ENCODE assay signal across 9 mouse cellular contexts in the genomic region with DNA sequence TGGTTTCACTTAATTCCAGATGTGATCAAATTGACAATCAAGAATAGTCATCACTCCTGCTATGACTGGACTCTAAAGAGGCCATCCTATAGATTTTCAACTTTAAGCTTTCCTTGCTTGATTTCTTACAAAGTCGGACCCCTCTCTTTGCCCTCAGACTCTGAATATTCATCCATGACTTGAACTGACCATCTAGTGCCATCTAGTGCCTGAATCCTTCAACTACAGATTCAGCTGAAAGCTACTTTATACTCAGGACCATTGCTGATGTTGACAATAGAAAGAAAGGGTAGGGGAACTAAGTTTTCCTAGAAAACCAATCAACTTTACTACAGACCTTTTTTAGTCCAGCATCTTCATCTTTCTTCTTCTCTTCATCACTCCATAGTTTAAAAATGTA.
A peak's percentile ranks its signal among the peaks of the same experiment; 100 is the strongest.
DNase-seq lines count a peak whose midpoint lies in the region; ATAC-seq and TF ChIP-seq lines count a peak whose summit lies in the region.
"Had no signal": no experiment of that assay in that cellular context is flagged by ENCODE, and none has a peak within 500 bp of the region (broad histone marks: within the 10 kb centered on the region; RNA-seq: fewer than 3 reads in every experiment).

No protein-coding gene starts in this region.

- H3K4me3 ChIP-seq in hindbrain, embryonic 14.5 days (replicated peaks; ENCODE audit: low read length), result no peak overlapping the region
- no peak overlapping the region for H3K4me3 ChIP-seq in hindbrain, embryonic 13.5 days
- H3K4me3 ChIP-seq in lung, embryonic 14.5 days (ENCODE audit: low read depth, low read length), result no peak overlapping the region
- no peak overlapping the region for H3K4me3 ChIP-seq in midbrain, embryonic 15.5 days
- no peak overlapping the region for H3K4me3 ChIP-seq in heart, embryonic 10.5 days
- H3K4me3 ChIP-seq: embryonic facial prominence, embryonic 15.5 days had no signal

- no peaks in the 10 kb centered on the region for H3K4me1 ChIP-seq in hindbrain, embryonic 14.5 days (replicated peaks; ENCODE audit: control insufficient read depth, insufficient read depth, low read length)
- no peaks in the 10 kb centered on the region for H3K4me1 ChIP-seq in hindbrain, embryonic 13.5 days (replicated peaks)
- no peaks in the 10 kb centered on the region for H3K4me1 ChIP-seq in lung, embryonic 14.5 days (ENCODE audit: insufficient read depth)
- H3K4me1 ChIP-seq in midbrain, embryonic 15.5 days, result no peaks in the 10 kb centered on the region
- H3K4me1 ChIP-seq in heart, embryonic 10.5 days, result no peaks in the 10 kb centered on the region
- H3K4me1 ChIP-seq: embryonic facial prominence, embryonic 15.5 days had no signal

- no peak overlapping the region for H3K27ac ChIP-seq in hindbrain, embryonic 14.5 days
- H3K27ac ChIP-seq in hindbrain, embryonic 13.5 days, result no peak overlapping the region
- H3K27ac ChIP-seq in lung, embryonic 14.5 days (ENCODE audit: low read depth), result no peak overlapping the region
- H3K27ac ChIP-seq in midbrain, embryonic 15.5 days, result no peak overlapping the region
- no peak overlapping the region for H3K27ac ChIP-seq in heart, embryonic 10.5 days
- H3K27ac ChIP-seq: embryonic facial prominence, embryonic 15.5 days had no signal

- ATAC-seq in hindbrain, embryonic 14.5 days (ENCODE audit: low FRiP score), result peak; percentile 76
- ATAC-seq in hindbrain, embryonic 13.5 days (ENCODE audit: low FRiP score), result no peak
- no peak for ATAC-seq in lung, embryonic 14.5 days (ENCODE audit: insufficient read depth)
- ATAC-seq in midbrain, embryonic 15.5 days (replicated peaks), result peak; percentile 50; the same call in 1 of the 2 replicates

- 22% methylated on average over 1 of the region's 1 CpGs for WGBS in hindbrain, embryonic 14.5 days
- WGBS in hindbrain, embryonic 13.5 days, result 21% methylated on average over 1 of the region's 1 CpGs
- 10% methylated on average over 1 of the region's 1 CpGs for WGBS in lung, embryonic 14.5 days
- WGBS in midbrain, embryonic 15.5 days, result 15% methylated on average over 1 of the region's 1 CpGs
- 26% methylated on average over 1 of the region's 1 CpGs for WGBS in heart, embryonic 10.5 days

- peak; percentile 67 for TF ChIP-seq CTCF in lung, embryonic 14.5 days (IDR thresholded peaks at IDR 0.05; ENCODE audit: low read depth)

- no peak overlapping the region for H3K9ac ChIP-seq in hindbrain, embryonic 14.5 days
- no peak overlapping the region for H3K9ac ChIP-seq in hindbrain, embryonic 13.5 days
- H3K9ac ChIP-seq in lung, embryonic 14.5 days, result no peak overlapping the region
- H3K9ac ChIP-seq in midbrain, embryonic 15.5 days, result no peak overlapping the region
- H3K9ac ChIP-seq: embryonic facial prominence, embryonic 15.5 days had no signal

- peak; percentile 78 for DNase-seq in hindbrain, embryonic 14.5 days (ENCODE audit: low spot score)
- peak; percentile 79 for DNase-seq in lung, embryonic 14.5 days
- no peak for DNase-seq in lung, adult 18-20 months
- DNase-seq in embryo, embryonic 11 days, result peak; percentile 63
- DNase-seq in heart, embryonic 10.5 days (ENCODE audit: low spot score), result no peak
- DNase-seq: adrenal gland, postnatal 25 days had no signal

- H3K36me3 ChIP-seq in hindbrain, embryonic 14.5 days (replicated peaks; ENCODE audit: control insufficient read depth, insufficient read depth), result no peaks in the 10 kb centered on the region
- H3K36me3 ChIP-seq in hindbrain, embryonic 13.5 days, result no peaks in the 10 kb centered on the region
- H3K36me3 ChIP-seq in lung, embryonic 14.5 days (ENCODE audit: insufficient read depth), result no peaks in the 10 kb centered on the region
- no peaks in the 10 kb centered on the region for H3K36me3 ChIP-seq in midbrain, embryonic 15.5 days (replicated peaks)
- no peaks in the 10 kb centered on the region for H3K36me3 ChIP-seq in heart, embryonic 10.5 days
- H3K36me3 ChIP-seq: embryonic facial prominence, embryonic 15.5 days had no signal

- H3K9me3 ChIP-seq in hindbrain, embryonic 14.5 days (ENCODE audit: control insufficient read depth, low read length), result no peaks in the 10 kb centered on the region
- no peaks in the 10 kb centered on the region for H3K9me3 ChIP-seq in hindbrain, embryonic 13.5 days
- H3K9me3 ChIP-seq in lung, embryonic 14.5 days (ENCODE audit: low read depth, low read length), result no peaks in the 10 kb centered on the region
- no peaks in the 10 kb centered on the region for H3K9me3 ChIP-seq in midbrain, embryonic 15.5 days
- no peaks in the 10 kb centered on the region for H3K9me3 ChIP-seq in heart, embryonic 10.5 days
- H3K9me3 ChIP-seq: embryonic facial prominence, embryonic 15.5 days had no signal

- no peak overlapping the region for H3K4me2 ChIP-seq in hindbrain, embryonic 14.5 days (replicated peaks)
- H3K4me2 ChIP-seq in hindbrain, embryonic 13.5 days, result no peak overlapping the region
- no peak overlapping the region for H3K4me2 ChIP-seq in lung, embryonic 14.5 days
- H3K4me2 ChIP-seq in midbrain, embryonic 15.5 days, result no peak overlapping the region
- H3K4me2 ChIP-seq: embryonic facial prominence, embryonic 15.5 days had no signal

- no peaks in the 10 kb centered on the region for H3K27me3 ChIP-seq in hindbrain, embryonic 14.5 days (ENCODE audit: control insufficient read depth, insufficient read depth, low read length)
- no peaks in the 10 kb centered on the region for H3K27me3 ChIP-seq in hindbrain, embryonic 13.5 days
- H3K27me3 ChIP-seq in lung, embryonic 14.5 days (ENCODE audit: insufficient read depth, low read length), result no peaks in the 10 kb centered on the region
- H3K27me3 ChIP-seq in midbrain, embryonic 15.5 days (replicated peaks), result no peaks in the 10 kb centered on the region
- no peaks in the 10 kb centered on the region for H3K27me3 ChIP-seq in heart, embryonic 10.5 days (ENCODE audit: insufficient read depth, poor library complexity, severe bottlenecking)
- H3K27me3 ChIP-seq: embryonic facial prominence, embryonic 15.5 days had no signal

Comparison
In these comparisons a context has a peak if more than half of its experiments do, and no peak if none do; other contexts are left out.
1. ATAC-seq: peak in hindbrain, embryonic 14.5 days (single experiment) and midbrain, embryonic 15.5 days (single experiment); none in hindbrain, embryonic 13.5 days (single experiment) and lung, embryonic 14.5 days (single experiment).
2. DNase-seq: peak in hindbrain, embryonic 14.5 days (single experiment), lung, embryonic 14.5 days (single experiment) and embryo, embryonic 11 days (single experiment); none in lung, adult 18-20 months (0 of 2) and heart, embryonic 10.5 days (single experiment).